Mouse (Mus musculus) bone marrow, adult 2 months (tissue): ENCODE data around the gene Arhgap33.

Experiments used
- CTCF ChIP-seq: fragments of 200-500 bp; IDR thresholded peaks from 2 replicates; pipeline ENCODE4 v1.5.1; 2011; ENCODE audit warnings: low read length, control low read depth; ENCODE audit not compliant: control insufficient read depth, insufficient read depth
- POLR2A ChIP-seq: fragments of 200-500 bp; IDR thresholded peaks from 2 replicates; pipeline ENCODE4 v1.6.1; 2011; ENCODE audit warnings: low read depth, mild to moderate bottlenecking, control low read depth, low read length, borderline replicate concordance; ENCODE audit not compliant: control insufficient read depth

- no peak for TF ChIP-seq CTCF
- no peak for TF ChIP-seq POLR2A
These were observed 38.1 kb upstream of the Arhgap33 start for GRCm38 (mm10) chr7:30572969-30573368.
